Mouse (Mus musculus) kidney, adult 2 months (tissue): ENCODE data around the gene Cyp2d11.
"Not testable (repeated sequence)": the region's sequence is repeated elsewhere in the genome, so short reads cannot be mapped to it uniquely, and the experiment has no call there.

Source experiments
- CTCF ChIP-seq: fragments of 200-500 bp; conservative IDR thresholded peaks from 2 replicates; pipeline ENCODE4 v1.5.1; 2011; ENCODE audit warnings: low read depth, mild to moderate bottlenecking, control low read depth, low read length, moderate library complexity, mixed read lengths; ENCODE audit not compliant: insufficient read depth, insufficient read length
- POLR2A ChIP-seq: fragments of 200-500 bp; IDR thresholded peaks from one replicate; pipeline ENCODE4 v1.6.1; 2011; ENCODE audit warnings: low read depth, low read length, control low read depth

DNA sequence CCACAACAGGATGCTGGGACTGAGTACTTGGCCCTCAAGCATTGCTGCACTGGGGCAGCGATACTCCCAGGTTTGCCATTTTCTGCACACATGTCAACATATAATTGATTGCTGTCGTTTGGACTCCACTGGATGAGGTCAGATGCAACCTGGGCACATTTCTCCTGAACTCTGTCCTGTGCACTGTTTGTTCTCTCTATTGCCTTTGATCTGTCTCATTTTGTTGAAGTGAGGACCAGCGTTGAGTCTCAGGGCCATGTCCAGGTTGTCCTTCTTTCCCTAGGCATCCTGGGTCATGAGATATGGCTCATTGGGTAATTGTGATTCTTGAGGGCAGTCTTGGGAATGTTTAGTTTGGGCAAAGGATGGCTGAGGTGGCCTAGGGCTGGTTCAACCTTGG, 2.1 kb upstream of the Cyp2d11 start:
- TF ChIP-seq POLR2A, CTCF: not testable (repeated sequence)
